Mouse (Mus musculus): ENCODE data around the gene Col6a1. TPM values are rescaled to one million over a fixed set of nuclear protein-coding genes. Genes with fewer than 3 reads are reported as not detected.
A peak's percentile ranks its signal among the peaks of the same experiment; 100 is the strongest.

Col6a1 gene
- total and polyA plus RNA-seq, 2 experiments from 2014 or later, result 68.6 to 142 TPM

DNA sequence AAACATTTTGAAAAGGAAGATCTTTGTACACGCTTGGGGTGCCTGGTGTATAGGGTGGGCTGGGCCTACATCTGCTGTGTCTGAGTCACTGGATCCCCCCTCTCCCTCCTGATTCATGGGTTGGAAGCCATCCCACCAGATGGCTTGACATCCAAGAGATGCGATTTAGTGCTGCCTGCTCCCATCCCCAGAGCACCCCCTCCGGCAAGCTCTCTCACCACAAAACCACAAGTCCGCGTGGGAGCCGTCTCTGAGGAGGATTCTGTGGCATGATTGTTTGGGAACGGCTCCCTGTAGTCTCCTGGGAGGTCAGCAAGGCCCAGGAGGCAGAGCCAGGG is 57.1 kb downstream of the Col6a1 start:
- Histone ChIP-seq H3K9me3 (replicated peaks; ENCODE audit: control insufficient read depth, low read length) (peaks cover 13% of the 10 kb centered on the region; the same call in 1 of the 2 replicates), H3K27ac (ENCODE audit: low read depth) (peak overlapping the region; percentile 23; the same call in 1 of the 2 replicates), H3K9ac (replicated peaks; ENCODE audit: low read depth, low read length) (no peak overlapping the region), H3K4me3 (ENCODE audit: low read depth, low read length) (no peak overlapping the region), H3K27me3 (ENCODE audit: control insufficient read depth, insufficient read depth, low read length) (no peaks in the 10 kb centered on the region), H3K36me3 (replicated peaks; ENCODE audit: control insufficient read depth, insufficient read depth, low read length) (no peaks in the 10 kb centered on the region), H3K4me1 (ENCODE audit: control insufficient read depth, insufficient read depth) (no peaks in the 10 kb centered on the region), H3K4me2 (ENCODE audit: low read depth, low read length) (no peak overlapping the region)
- ATAC-seq (ENCODE audit: insufficient read depth, low read depth) (peak; percentile 44; the same call in 1 of the 2 replicates), DNase-seq (ENCODE audit: low spot score) (peak; percentile 20)
- 56% methylated on average over 7 of the region's 7 CpGs for WGBS
- TF ChIP-seq EP300 (IDR thresholded peaks at IDR 0.05; ENCODE audit: low read depth), result no peak
- TF ChIP-seq CTCF (IDR thresholded peaks at IDR 0.05; ENCODE audit: low read depth), result no peak

DNA sequence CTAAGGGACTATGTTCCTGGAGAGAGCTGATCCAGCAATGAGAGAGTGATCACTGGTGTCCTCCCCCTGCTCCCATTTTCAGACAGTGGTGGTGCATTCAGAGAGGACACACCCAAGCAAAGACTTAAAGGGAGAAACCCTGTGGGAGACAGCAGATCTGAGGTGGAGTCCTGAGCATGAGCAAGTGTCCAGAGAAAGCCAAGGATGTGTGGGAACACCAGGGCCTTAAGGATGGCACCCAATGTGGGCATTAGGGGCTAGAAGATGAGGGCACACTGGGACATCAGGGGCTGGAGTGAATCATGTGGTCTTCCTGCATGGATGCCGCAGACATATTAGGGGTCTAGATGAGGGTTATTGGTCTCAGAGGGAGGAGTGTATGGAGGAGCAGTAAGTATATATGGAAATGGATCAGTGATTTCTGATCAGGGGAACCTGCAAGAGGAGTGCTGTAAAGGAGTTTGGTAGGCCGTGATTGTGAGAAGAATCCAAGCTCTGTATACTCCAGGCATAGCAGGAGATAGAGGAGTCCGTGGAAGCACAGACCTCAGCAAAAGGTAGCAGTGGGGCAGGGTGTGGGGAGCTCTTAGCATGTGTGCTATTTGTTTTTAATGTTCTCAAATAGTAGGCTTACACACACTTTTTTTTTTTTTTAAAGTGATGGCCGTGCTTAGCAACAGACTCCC is 57.6 kb downstream of the Col6a1 start:
- Histone ChIP-seq H3K9ac (replicated peaks; ENCODE audit: low read depth, low read length) (no peak overlapping the region), H3K27me3 (ENCODE audit: control insufficient read depth, insufficient read depth, low read length) (no peaks in the 10 kb centered on the region), H3K36me3 (replicated peaks; ENCODE audit: control insufficient read depth, insufficient read depth, low read length) (no peaks in the 10 kb centered on the region), H3K27ac (ENCODE audit: low read depth) (no peak overlapping the region), H3K4me3 (ENCODE audit: low read depth, low read length) (no peak overlapping the region), H3K4me2 (ENCODE audit: low read depth, low read length) (no peak overlapping the region), H3K4me1 (ENCODE audit: control insufficient read depth, insufficient read depth) (no peaks in the 10 kb centered on the region), H3K9me3 (replicated peaks; ENCODE audit: control insufficient read depth, low read length) (peaks cover 13% of the 10 kb centered on the region; the same call in 1 of the 2 replicates)
- TF ChIP-seq EP300 (IDR thresholded peaks at IDR 0.05; ENCODE audit: low read depth) (no peak), CTCF (IDR thresholded peaks at IDR 0.05; ENCODE audit: low read depth) (no peak)
- no peak for DNase-seq (ENCODE audit: low spot score)
- 0 out of 2 replicates have a peak, but pooled peaks have one; percentile 11 for ATAC-seq (ENCODE audit: insufficient read depth, low read depth)
- 79% methylated on average over 4 of the region's 4 CpGs for WGBS

DNA sequence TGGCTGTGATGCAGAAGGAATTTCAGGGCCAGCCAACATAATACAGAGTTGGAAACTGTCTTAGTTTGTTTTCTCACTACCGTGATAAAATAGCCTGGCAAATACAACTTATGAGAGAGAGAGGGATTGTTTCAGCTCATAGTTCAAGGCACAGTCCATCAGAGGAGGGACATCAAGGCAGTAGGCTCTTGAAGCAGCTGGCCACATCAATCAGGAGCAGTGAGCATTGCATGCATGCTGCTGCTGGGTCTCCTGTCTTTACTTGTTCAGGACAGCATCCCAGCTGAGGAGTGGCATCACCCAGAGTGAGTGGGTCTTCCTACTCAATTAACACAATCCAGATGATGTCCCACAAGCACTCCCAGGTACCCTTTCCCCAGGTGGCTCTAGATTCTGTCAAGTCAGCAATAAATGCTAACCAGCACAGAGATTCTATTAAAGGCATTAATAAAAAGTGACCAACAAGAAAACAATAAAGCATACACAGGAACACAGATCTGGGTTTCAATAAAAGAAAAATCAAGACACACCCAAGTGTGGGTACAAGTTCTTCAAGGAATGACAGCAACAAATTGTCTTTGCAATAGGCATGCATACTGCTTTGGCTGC is 58.7 kb downstream of the Col6a1 start:
- Histone ChIP-seq H3K36me3 (replicated peaks; ENCODE audit: control insufficient read depth, insufficient read depth, low read length) (no peaks in the 10 kb centered on the region), H3K4me3 (ENCODE audit: low read depth, low read length) (no peak overlapping the region), H3K9me3 (replicated peaks; ENCODE audit: control insufficient read depth, low read length) (peaks cover 13% of the 10 kb centered on the region; the same call in 1 of the 2 replicates), H3K27ac (ENCODE audit: low read depth) (no peak overlapping the region), H3K27me3 (ENCODE audit: control insufficient read depth, insufficient read depth, low read length) (no peaks in the 10 kb centered on the region), H3K9ac (replicated peaks; ENCODE audit: low read depth, low read length) (no peak overlapping the region), H3K4me1 (ENCODE audit: control insufficient read depth, insufficient read depth) (no peaks in the 10 kb centered on the region), H3K4me2 (ENCODE audit: low read depth, low read length) (no peak overlapping the region)
- ATAC-seq (ENCODE audit: insufficient read depth, low read depth) (no peak), DNase-seq (ENCODE audit: low spot score) (no peak)
- TF ChIP-seq EP300 (IDR thresholded peaks at IDR 0.05; ENCODE audit: low read depth) (no peak), CTCF (IDR thresholded peaks at IDR 0.05; ENCODE audit: low read depth) (no peak)
- WGBS, result 84% methylated on average over 1 of the region's 1 CpGs

DNA sequence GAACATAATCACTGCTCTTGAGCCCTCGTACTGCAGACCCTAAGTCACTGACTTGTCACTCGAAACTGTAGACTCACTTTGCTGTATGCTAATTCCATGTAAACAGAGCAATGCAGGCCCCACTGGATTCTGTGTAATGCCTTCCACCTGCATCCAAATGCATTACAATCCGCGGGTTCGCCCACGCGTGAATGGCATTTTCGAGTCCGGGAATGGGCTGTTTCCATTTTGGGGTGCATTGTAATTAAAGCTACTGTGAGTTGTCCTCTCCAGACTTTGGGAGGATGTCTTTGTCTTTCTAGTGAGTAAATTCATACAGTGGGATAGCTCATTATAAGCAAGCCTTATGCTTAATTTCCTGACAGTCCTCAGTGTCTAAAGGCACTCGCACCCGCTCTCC is 60.4 kb downstream of the Col6a1 start:
- DNase-seq (ENCODE audit: low spot score) (no peak), ATAC-seq (ENCODE audit: insufficient read depth, low read depth) (no peak)
- Histone ChIP-seq H3K4me1 (ENCODE audit: control insufficient read depth, insufficient read depth) (no peaks in the 10 kb centered on the region), H3K4me3 (ENCODE audit: low read depth, low read length) (no peak overlapping the region), H3K36me3 (replicated peaks; ENCODE audit: control insufficient read depth, insufficient read depth, low read length) (no peaks in the 10 kb centered on the region), H3K4me2 (ENCODE audit: low read depth, low read length) (no peak overlapping the region), H3K9me3 (replicated peaks; ENCODE audit: control insufficient read depth, low read length) (peaks cover 13% of the 10 kb centered on the region; the same call in 1 of the 2 replicates), H3K27me3 (ENCODE audit: control insufficient read depth, insufficient read depth, low read length) (no peaks in the 10 kb centered on the region), H3K27ac (ENCODE audit: low read depth) (no peak overlapping the region), H3K9ac (replicated peaks; ENCODE audit: low read depth, low read length) (no peak overlapping the region)
- TF ChIP-seq EP300 (IDR thresholded peaks at IDR 0.05; ENCODE audit: low read depth), result no peak
- no peak for TF ChIP-seq CTCF (IDR thresholded peaks at IDR 0.05; ENCODE audit: low read depth)
- WGBS, result 88% methylated on average over 11 of the region's 11 CpGs

DNA sequence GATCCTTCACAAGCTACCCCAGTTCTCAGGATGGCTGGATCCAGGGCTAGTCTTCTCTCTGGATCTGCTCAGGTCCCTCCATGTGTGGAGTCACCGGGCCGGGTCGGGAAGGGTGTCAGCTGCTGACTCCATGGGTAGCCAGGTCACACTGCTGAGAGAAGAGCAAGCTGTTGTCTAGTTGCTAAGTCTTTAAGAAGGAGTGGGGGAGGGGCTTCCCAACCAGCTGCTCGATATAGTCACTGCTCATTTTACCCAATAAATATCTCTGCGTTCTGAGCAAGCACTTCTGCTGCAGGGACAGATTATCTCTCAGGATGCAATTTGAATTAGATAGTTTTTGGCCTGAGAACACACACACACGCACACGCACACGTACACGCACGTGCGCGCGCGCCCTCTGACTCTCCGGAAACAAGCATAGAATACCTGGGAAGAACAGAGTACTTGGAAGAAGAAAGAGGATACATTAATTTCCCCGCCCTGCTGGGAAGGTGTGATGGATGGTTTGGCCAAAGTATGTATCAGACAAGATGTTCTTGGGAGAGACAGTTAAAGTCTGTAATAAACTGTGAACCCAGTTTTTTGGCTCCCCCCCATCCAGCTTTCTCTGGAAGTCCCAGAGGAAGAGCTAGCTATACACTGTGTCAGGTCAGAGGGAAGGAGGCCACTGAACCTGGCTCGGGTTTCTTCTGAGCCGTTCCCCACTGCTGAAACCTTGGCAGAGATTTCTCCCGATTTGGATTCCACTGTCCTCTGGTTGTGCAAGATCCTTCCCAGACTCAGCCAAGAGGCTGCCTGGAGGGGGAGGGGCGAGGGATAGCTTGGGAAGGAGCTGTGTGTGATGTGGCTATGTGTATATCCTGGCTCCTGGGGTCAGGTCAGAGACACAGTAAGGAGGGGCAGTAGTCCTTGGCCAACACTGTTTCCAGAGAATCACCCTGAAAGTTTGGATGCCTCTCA is 61.5 kb downstream of the Col6a1 start:
- WGBS, result 72% methylated on average over 20 of the region's 20 CpGs
- H3K4me2 ChIP-seq (ENCODE audit: low read depth, low read length), result no peak overlapping the region
- H3K9ac ChIP-seq (replicated peaks; ENCODE audit: low read depth, low read length), result no peak overlapping the region
- H3K4me1 ChIP-seq (ENCODE audit: control insufficient read depth, insufficient read depth), result no peaks in the 10 kb centered on the region
- peaks cover 13% of the 10 kb centered on the region; the same call in 1 of the 2 replicates for H3K9me3 ChIP-seq (replicated peaks; ENCODE audit: control insufficient read depth, low read length)
- ATAC-seq (ENCODE audit: insufficient read depth, low read depth) (peak; percentile 55; the same call in 1 of the 2 replicates), DNase-seq (ENCODE audit: low spot score) (no peak)
- H3K27me3 ChIP-seq (ENCODE audit: control insufficient read depth, insufficient read depth, low read length), result no peaks in the 10 kb centered on the region
- no peaks in the 10 kb centered on the region for H3K36me3 ChIP-seq (replicated peaks; ENCODE audit: control insufficient read depth, insufficient read depth, low read length)
- peak overlapping the region; percentile 20; the same call in 1 of the 2 replicates for H3K27ac ChIP-seq (ENCODE audit: low read depth)
- no peak for TF ChIP-seq EP300 (IDR thresholded peaks at IDR 0.05; ENCODE audit: low read depth)
- TF ChIP-seq CTCF (IDR thresholded peaks at IDR 0.05; ENCODE audit: low read depth), result no peak
- no peak overlapping the region for H3K4me3 ChIP-seq (ENCODE audit: low read depth, low read length)

Other genes starting within 250 kb of the Col6a1 start
- gene Lss, start 194.6 kb downstream of the Col6a1 start, total RNA-seq (2014; rRNA removed; ENCODE audit: low replicate concordance), result 4.9 and 9.0 TPM in 2 replicates
- gene Lss, start 194.6 kb downstream of the Col6a1 start, polyA plus RNA-seq (2015; fragmentation: Nextera tagmentation; extraction: Ambion mirVana), result 5.7 and 7.8 TPM in 2 replicates
- not detected in 2 replicates for gene Spatc1l, start 163.9 kb downstream of the Col6a1 start, total RNA-seq (2014; rRNA removed; ENCODE audit: low replicate concordance)
- not detected in 2 replicates for gene Spatc1l, start 163.9 kb downstream of the Col6a1 start, polyA plus RNA-seq (2015; fragmentation: Nextera tagmentation; extraction: Ambion mirVana)
- 3.5 and 5.8 TPM in 2 replicates for gene Ftcd, start 150.5 kb downstream of the Col6a1 start, total RNA-seq (2014; rRNA removed; ENCODE audit: low replicate concordance)
- gene Ftcd, start 150.5 kb downstream of the Col6a1 start, polyA plus RNA-seq (2015; fragmentation: Nextera tagmentation; extraction: Ambion mirVana), result 4.5 and 5.6 TPM in 2 replicates
- 133 and 156 TPM in 2 replicates for gene Col6a2, start 102.5 kb downstream of the Col6a1 start, total RNA-seq (2014; rRNA removed; ENCODE audit: low replicate concordance)
- gene Col6a2, start 102.5 kb downstream of the Col6a1 start, polyA plus RNA-seq (2015; fragmentation: Nextera tagmentation; extraction: Ambion mirVana), result 67.6 and 72.4 TPM in 2 replicates
- gene Pcbp3, start 235.7 kb upstream of the Col6a1 start, total RNA-seq (2014; rRNA removed; ENCODE audit: low replicate concordance), result 5.6 and 17.1 TPM in 2 replicates
- gene Pcbp3, start 235.7 kb upstream of the Col6a1 start, polyA plus RNA-seq (2015; fragmentation: Nextera tagmentation; extraction: Ambion mirVana), result 5.9 and 6.9 TPM in 2 replicates